Mouse (Mus musculus): ENCODE measurements around the gene Sbsn.

DNA sequence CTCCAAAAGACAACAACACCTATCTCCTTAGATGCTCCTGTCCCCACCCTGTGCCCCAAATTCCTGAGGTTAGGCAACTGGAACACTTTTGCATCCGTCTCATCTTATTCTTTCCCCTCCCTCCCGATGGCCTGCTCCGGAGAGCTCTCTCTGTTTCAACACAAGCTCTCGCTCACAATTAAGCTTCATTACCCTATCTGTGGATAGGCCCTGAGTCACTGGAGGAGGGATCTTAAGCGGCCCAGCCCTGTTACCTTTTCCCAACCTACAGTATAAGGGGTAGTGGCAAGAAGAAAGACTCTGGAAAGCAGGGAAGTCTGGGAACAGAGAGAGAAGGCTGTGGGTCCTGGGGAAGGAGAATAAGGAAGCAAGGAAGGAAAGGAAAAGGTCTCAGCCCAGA lies 12.2 kb downstream of the Sbsn start, which contains the start of gene Dmkn:
- TF ChIP-seq TAL1 (conservative IDR thresholded peaks at IDR 0.05; ENCODE audit: low read depth, low read length) (no peak), CTCF (IDR thresholded peaks at IDR 0.05; ENCODE audit: low read depth, low read length) (no peak), GATA1 (IDR thresholded peaks at IDR 0.05; ENCODE audit: borderline replicate concordance, low read length) (no peak), POLR2AphosphoS5 (IDR thresholded peaks at IDR 0.05; ENCODE audit: insufficient replicate concordance, low read depth, low read length) (no peak)

Data from G1E (cell line).